Mouse (Mus musculus) liver, adult 2 months (tissue): Measurements from ENCODE around the gene Fam114a1.

Source experiments
- CTCF ChIP-seq: fragments of 200-500 bp; IDR thresholded peaks from 2 replicates; pipeline ENCODE4 v1.5.1; 2011; ENCODE audit warnings: low read depth, low read length, control low read depth
- POLR2A ChIP-seq: fragments of 200-500 bp; IDR thresholded peaks from 2 replicates; pipeline ENCODE4 v1.6.1; 2011; ENCODE audit warnings: low read length, control low read depth; ENCODE audit not compliant: insufficient read depth; ENCODE audit errors: extremely low read depth

DNA sequence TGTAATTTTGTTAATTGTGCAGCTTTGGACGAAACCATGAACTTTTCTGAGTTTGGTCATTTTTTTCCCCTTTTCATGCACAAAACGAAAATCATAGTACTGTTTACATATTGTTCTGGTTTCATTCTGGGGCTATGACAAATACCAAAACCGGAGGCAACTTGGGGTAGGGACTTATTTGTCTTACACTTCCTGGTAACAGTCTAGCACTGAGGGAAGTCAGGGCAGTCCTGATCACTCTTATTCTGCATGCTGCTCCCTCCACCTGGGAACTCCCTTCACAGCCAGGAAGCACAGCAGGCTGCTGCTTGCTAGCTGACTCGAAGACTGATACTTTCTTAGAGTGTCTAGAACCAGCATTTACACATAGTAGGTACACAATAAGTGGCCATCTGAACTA, 103.4 kb downstream of the Fam114a1 start:
- TF ChIP-seq POLR2A (no peak), CTCF (no peak)
